Mouse (Mus musculus) hindbrain, postnatal 0 days (tissue): ENCODE results near the gene Pfkp. TPM values are rescaled to one million over a fixed set of nuclear protein-coding genes. Genes with fewer than 3 reads are reported as not detected.

ENCODE experiments used
- ATAC-seq: fragments of 200-750 bp; cut with Nextera tagmentation; 2 replicates; pipeline ENCODE4 v1.8.0; 2017; ENCODE audit warnings: mild to moderate bottlenecking, moderate TSS enrichment, moderate library complexity
- DNase-seq: peaks from one replicate; pipeline ENCODE4 v3.0.0-alpha.2; 2015; ENCODE audit warnings: low spot score
- H3K27ac ChIP-seq: fragments of 300-500 bp; sonication (generic); 2 replicates; pipeline ENCODE4 v1.5.1; 2014; ENCODE audit warnings: mild to moderate bottlenecking
- H3K27me3 ChIP-seq: fragments of 300-500 bp; sonication (generic); 2 replicates; pipeline ENCODE4 v1.6.1; 2014; ENCODE audit warnings: low read length, mixed read lengths; ENCODE audit not compliant: insufficient read depth
- H3K36me3 ChIP-seq: fragments of 300-500 bp; sonication (generic); 2 replicates; pipeline ENCODE4 v1.6.1; 2014; ENCODE audit warnings: low read length, mixed read lengths; ENCODE audit not compliant: insufficient read depth
- H3K4me1 ChIP-seq: fragments of 300-500 bp; sonication (generic); 2 replicates; pipeline ENCODE4 v1.6.1; 2014; ENCODE audit warnings: antibody characterized with exemption, low read length, mixed read lengths; ENCODE audit not compliant: insufficient read depth
- H3K4me2 ChIP-seq: fragments of 300-500 bp; sonication (generic); 2 replicates; pipeline ENCODE4 v1.6.1; 2014; ENCODE audit warnings: low read depth, mild to moderate bottlenecking, low read length, moderate library complexity, mixed read lengths
- H3K4me3 ChIP-seq: fragments of 300-500 bp; sonication (generic); 2 replicates; pipeline ENCODE4 v1.5.1; 2014; ENCODE audit warnings: low read length
- H3K9ac ChIP-seq: fragments of 300-500 bp; sonication (generic); replicated peaks from 2 replicates; pipeline ENCODE4 v1.6.1; 2014; ENCODE audit warnings: mild to moderate bottlenecking, low read length, moderate library complexity, mixed read lengths
- H3K9me3 ChIP-seq: fragments of 300-500 bp; sonication (generic); 2 replicates; pipeline ENCODE4 v1.6.1; 2016; ENCODE audit warnings: low read length, mixed read lengths
- CTCF ChIP-seq: IDR thresholded peaks from 2 replicates; pipeline ENCODE4 v1.5.1; 2016; ENCODE audit warnings: antibody characterized with exemption, control low read depth, low read depth
- WGBS: fragments of 180-500 bp; shearing (Covaris S2); extraction: QIAGEN DNeasy Blood & Tissue Kit; methylation state at CpG from one replicate; pipeline ENCODE4 v1.1.7; 2014; 5-methylcytosine and 5-hydroxymethylcytosine counted together
- polyA plus RNA-seq: library from polyadenylated mRNA; unstranded; fragments of >200 nt; fragmentation: Nextera tagmentation; extraction: Ambion mirVana; gene quantifications from 2 replicates; pipeline ENCODE4 v1.2.1, GENCODE M21; 2015
- total RNA-seq: library from RNA; depleted of rRNA; stranded (reverse); fragments of >200 nt; gene quantifications from 2 replicates; pipeline ENCODE4 v1.2.3, GENCODE M21; 2014; rRNA removed

Gene Pfkp
- total and polyA plus RNA-seq, 2 experiments from 2014 or later: 233 to 427 TPM

GRCm38 (mm10) chr13:6555656-6556055 is 92.9 kb downstream of the Pfkp start:
- TF ChIP-seq CTCF: no peak
- H3K27ac ChIP-seq: no peak overlapping the region
- no peaks in the 10 kb centered on the region for H3K4me1 ChIP-seq
- DNase-seq: no peak
- H3K9ac ChIP-seq: no peak overlapping the region
- no peak for ATAC-seq
- no peaks in the 10 kb centered on the region for H3K27me3 ChIP-seq
- no peaks in the 10 kb centered on the region for H3K9me3 ChIP-seq
- H3K36me3 ChIP-seq: peaks cover 68% of the 10 kb centered on the region
- no peak overlapping the region for H3K4me3 ChIP-seq
- 97% methylated on average over 11 of the region's 11 CpGs for WGBS
- no peak overlapping the region for H3K4me2 ChIP-seq

DNA sequence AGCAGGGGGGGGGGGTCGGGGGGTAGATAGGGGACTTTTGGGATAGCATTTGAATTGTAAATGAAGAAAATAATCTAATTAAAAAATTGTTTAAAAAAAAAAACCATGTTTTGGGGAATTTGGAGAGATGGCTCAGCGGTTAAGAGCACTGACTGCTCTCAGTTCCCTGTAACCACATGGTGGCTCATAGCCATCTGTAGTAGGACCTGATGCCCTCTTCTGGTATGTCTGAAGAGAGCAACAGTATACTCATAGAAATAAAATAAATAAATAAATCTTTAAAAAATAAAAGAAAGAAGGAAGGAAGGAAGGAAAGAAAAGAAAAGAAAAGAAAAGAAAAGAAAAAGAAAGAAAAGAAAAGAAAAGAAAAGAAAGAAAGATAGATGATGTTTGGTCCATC is 94.9 kb downstream of the Pfkp start:
- Histone ChIP-seq H3K27me3 (no peaks in the 10 kb centered on the region), H3K4me2 (no peak overlapping the region), H3K9me3 (no peaks in the 10 kb centered on the region), H3K36me3 (peaks cover 58% of the 10 kb centered on the region), H3K4me1 (no peaks in the 10 kb centered on the region; the same call in 1 of the 2 replicates), H3K9ac (no peak overlapping the region), H3K4me3 (no peak overlapping the region), H3K27ac (no peak overlapping the region)
- peak; percentile 50 for DNase-seq
- peak; percentile 42; the same call in 1 of the 2 replicates for TF ChIP-seq CTCF
- 0 out of 2 replicates have a peak, but pooled peaks have one; percentile 58 for ATAC-seq
- WGBS: 72% methylated on average over 2 of the region's 2 CpGs

DNA sequence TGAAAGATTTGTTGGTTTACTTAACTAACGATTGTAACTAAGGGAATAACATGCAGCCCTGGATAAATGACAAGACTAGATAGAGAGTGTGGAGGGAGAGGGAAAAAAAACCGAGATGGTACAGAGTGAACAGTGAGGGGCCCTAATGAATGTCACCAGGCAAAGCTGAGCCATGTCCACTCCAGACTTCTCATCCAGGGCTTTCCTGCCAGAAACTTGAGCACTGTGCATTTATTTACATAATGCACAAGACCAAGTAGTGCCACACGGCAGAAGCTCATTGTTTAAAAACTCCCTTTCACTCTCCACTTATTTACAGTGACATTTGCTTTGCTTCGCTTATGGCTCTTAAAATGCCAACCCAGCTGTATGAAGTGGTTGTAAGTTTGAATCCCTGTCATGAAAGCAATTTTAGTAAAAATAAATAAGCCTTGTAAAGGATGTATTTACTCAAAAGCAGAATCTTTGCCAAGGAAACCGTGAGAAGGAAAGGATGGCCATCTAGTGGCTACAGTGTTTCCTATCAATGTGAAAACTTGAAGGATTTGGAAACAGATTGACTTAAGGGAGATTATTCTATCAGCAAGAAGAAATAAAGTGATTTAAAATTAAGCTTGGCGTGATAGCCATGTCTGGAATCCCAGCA is 113.2 kb downstream of the Pfkp start:
- no peaks in the 10 kb centered on the region for H3K27me3 ChIP-seq
- H3K36me3 ChIP-seq: no peaks in the 10 kb centered on the region
- H3K9ac ChIP-seq: 0 out of 2 replicates have a peak overlapping the region, but pooled peaks have one; percentile 9
- peak; percentile 82 for DNase-seq
- H3K27ac ChIP-seq: no peak overlapping the region
- peak overlapping the region; percentile 40 for H3K4me2 ChIP-seq
- 28% methylated on average over 6 of the region's 6 CpGs for WGBS
- 0 out of 2 replicates have a peak, but pooled peaks have one; percentile 47 for ATAC-seq
- peak; percentile 73 for TF ChIP-seq CTCF
- no peaks in the 10 kb centered on the region for H3K9me3 ChIP-seq
- H3K4me3 ChIP-seq: 0 out of 2 replicates have a peak overlapping the region, but pooled peaks have one; percentile 10
- H3K4me1 ChIP-seq: no peaks in the 10 kb centered on the region

- H3K27ac ChIP-seq: no peak overlapping the region
- ATAC-seq (no peak), DNase-seq (no peak)
- no peak overlapping the region for H3K9ac ChIP-seq
- H3K36me3 ChIP-seq: no peaks in the 10 kb centered on the region
- peak; percentile 43 for TF ChIP-seq CTCF
- no peaks in the 10 kb centered on the region for H3K9me3 ChIP-seq
- no peak overlapping the region for H3K4me3 ChIP-seq
- no peaks in the 10 kb centered on the region for H3K27me3 ChIP-seq
- no peaks in the 10 kb centered on the region for H3K4me1 ChIP-seq
- no peak overlapping the region for H3K4me2 ChIP-seq
- 85% methylated on average over 1 of the region's 1 CpGs for WGBS
These were observed 115.9 kb downstream of the Pfkp start for GRCm38 (mm10) chr13:6532683-6533082.

Other genes with a start within 250 kb of the Pfkp start
- gene Pitrm1, start 100.6 kb downstream of the Pfkp start, total RNA-seq: 28.8 and 37.4 TPM in 2 replicates
- 30.7 and 33.9 TPM in 2 replicates for gene Pitrm1, start 100.6 kb downstream of the Pfkp start, polyA plus RNA-seq